Mouse (Mus musculus): Measurements from ENCODE around the gene Nans. TPM values are rescaled to one million over a fixed set of nuclear protein-coding genes. Genes with fewer than 3 reads are reported as not detected.

Nans gene
- total RNA-seq, 1 experiment, result 75.4 TPM

GRCm38 (mm10) chr4:46506801-46507610 is 18.0 kb downstream of the Nans start:
- no peak overlapping the region for H3K27ac ChIP-seq (ENCODE audit: insufficient read depth, low read depth, low read length, poor library complexity, severe bottlenecking)
- H3K4me3 ChIP-seq (ENCODE audit: insufficient read depth in 1 of 2, low read depth in 1 of 2, low read length in 2 of 2, poor library complexity in 1 of 2, severe bottlenecking in 1 of 2), result peak overlapping the region; percentile 67 to 71
- peak overlapping the region; percentile 18; the same call in 1 of the 2 replicates for H3K9ac ChIP-seq (ENCODE audit: insufficient read depth, low read depth, low read length, poor library complexity, severe bottlenecking)

GRCm38 (mm10) chr4:46507736-46508460 is 18.9 kb downstream of the Nans start:
- in situ Hi-C loops (cut with MboI; ENCODE audit: low sequenced_read_pairs in 2 of 2, unreplicated experiment in 2 of 2), result no loop called here
- H3K4me3 ChIP-seq (ENCODE audit: insufficient read depth in 1 of 2, low read depth in 1 of 2, low read length in 2 of 2, poor library complexity in 1 of 2, severe bottlenecking in 1 of 2), result peak overlapping the region; percentile 26 to 67; a peak in 2 of 4 replicates

More at GRCm38 (mm10) chr4:46506801-46507610, 18.0 kb downstream of the Nans start:
- Histone ChIP-seq H3K9me3 (ENCODE audit: control insufficient read depth, insufficient read depth, low read depth, low read length) (no peaks in the 10 kb centered on the region), H3K36me3 (ENCODE audit: control insufficient read depth, insufficient read depth, low read length, poor library complexity, severe bottlenecking) (peaks cover 9% of the 10 kb centered on the region), H3K4me1 (ENCODE audit: control insufficient read depth in 2 of 2, insufficient read depth in 2 of 2, low read length in 2 of 2, poor library complexity in 1 of 2) (peaks cover 0 to 4% of the 10 kb centered on the region in 2 experiments; a peak in 1 of 4 replicates)
- TF ChIP-seq ZC3H11A (IDR thresholded peaks at IDR 0.05; ENCODE audit: borderline replicate concordance, low read depth, low read length), result no peak
- TF ChIP-seq CHD2 (IDR thresholded peaks at IDR 0.05; ENCODE audit: low read depth, low read length), result no peak
- peak; percentile 69 for DNase-seq (ENCODE audit: low read depth, low spot score)
- in situ Hi-C loops (cut with MboI; ENCODE audit: low sequenced_read_pairs in 2 of 2, unreplicated experiment in 2 of 2), result no loop called here

GRCm38 (mm10) chr4:46520491-46520890 is 31.4 kb downstream of the Nans start:
- H3K9me3 ChIP-seq (ENCODE audit: control insufficient read depth, insufficient read depth, low read depth, low read length), result no peaks in the 10 kb centered on the region
- DNase-seq (ENCODE audit: low read depth, low spot score), result no peak
- H3K36me3 ChIP-seq (ENCODE audit: control insufficient read depth, insufficient read depth, low read length, poor library complexity, severe bottlenecking), result no peaks in the 10 kb centered on the region
- TF ChIP-seq MAFK (IDR thresholded peaks at IDR 0.05; ENCODE audit: insufficient read depth, low read depth, low read length), result no peak
- no peak for TF ChIP-seq CHD2 (IDR thresholded peaks at IDR 0.05; ENCODE audit: low read depth, low read length)
- no peak for TF ChIP-seq ZC3H11A (IDR thresholded peaks at IDR 0.05; ENCODE audit: borderline replicate concordance, low read depth, low read length)
- no peak overlapping the region for H3K27ac ChIP-seq (ENCODE audit: insufficient read depth, low read depth, low read length, poor library complexity, severe bottlenecking)
- H3K9ac ChIP-seq (ENCODE audit: insufficient read depth, low read depth, low read length, poor library complexity, severe bottlenecking), result no peak overlapping the region
- no peaks in the 10 kb centered on the region; a peak in 1 of 4 replicates for H3K4me1 ChIP-seq (ENCODE audit: control insufficient read depth in 2 of 2, insufficient read depth in 2 of 2, low read length in 2 of 2, poor library complexity in 1 of 2)
- H3K4me3 ChIP-seq (ENCODE audit: insufficient read depth in 1 of 2, low read depth in 1 of 2, low read length in 2 of 2, poor library complexity in 1 of 2, severe bottlenecking in 1 of 2), result no peak overlapping the region
- in situ Hi-C loops (cut with MboI; ENCODE audit: low sequenced_read_pairs in 2 of 2, unreplicated experiment in 2 of 2), result no loop called here

More at GRCm38 (mm10) chr4:46507736-46508460, 18.9 kb downstream of the Nans start:
- TF ChIP-seq ZNF384 (IDR thresholded peaks at IDR 0.05; ENCODE audit: low read depth, low read length), result no peak
- TF ChIP-seq CHD2 (IDR thresholded peaks at IDR 0.05; ENCODE audit: low read depth, low read length), result no peak
- TF ChIP-seq ZC3H11A (IDR thresholded peaks at IDR 0.05; ENCODE audit: borderline replicate concordance, low read depth, low read length), result peak; percentile 31; the same call in 1 of the 2 replicates
- no peak for TF ChIP-seq MAFK (IDR thresholded peaks at IDR 0.05; ENCODE audit: insufficient read depth, low read depth, low read length)
- TF ChIP-seq HCFC1 (IDR thresholded peaks at IDR 0.05; ENCODE audit: borderline replicate concordance, insufficient read depth, low read length), result no peak
- Histone ChIP-seq H3K9ac (ENCODE audit: insufficient read depth, low read depth, low read length, poor library complexity, severe bottlenecking) (no peak overlapping the region), H3K4me1 (ENCODE audit: control insufficient read depth in 2 of 2, insufficient read depth in 2 of 2, low read length in 2 of 2, poor library complexity in 1 of 2) (0 out of 4 replicates have a peak, but pooled peaks cover 0 to 3% of the 10 kb centered on the region in 2 experiments), H3K36me3 (ENCODE audit: control insufficient read depth, insufficient read depth, low read length, poor library complexity, severe bottlenecking) (peaks cover 4% of the 10 kb centered on the region), H3K27ac (ENCODE audit: insufficient read depth, low read depth, low read length, poor library complexity, severe bottlenecking) (no peak overlapping the region), H3K9me3 (ENCODE audit: control insufficient read depth, insufficient read depth, low read depth, low read length) (no peaks in the 10 kb centered on the region)
- DNase-seq (ENCODE audit: low read depth, low spot score), result peak; percentile 77

- Histone ChIP-seq H3K4me1 (ENCODE audit: control insufficient read depth in 2 of 2, insufficient read depth in 2 of 2, low read length in 2 of 2, poor library complexity in 1 of 2) (no peaks in the 10 kb centered on the region; a peak in 1 of 4 replicates), H3K9ac (ENCODE audit: insufficient read depth, low read depth, low read length, poor library complexity, severe bottlenecking) (no peak overlapping the region), H3K4me3 (ENCODE audit: insufficient read depth in 1 of 2, low read depth in 1 of 2, low read length in 2 of 2, poor library complexity in 1 of 2, severe bottlenecking in 1 of 2) (no peak overlapping the region), H3K36me3 (ENCODE audit: control insufficient read depth, insufficient read depth, low read length, poor library complexity, severe bottlenecking) (no peaks in the 10 kb centered on the region), H3K27ac (ENCODE audit: insufficient read depth, low read depth, low read length, poor library complexity, severe bottlenecking) (no peak overlapping the region), H3K9me3 (ENCODE audit: control insufficient read depth, insufficient read depth, low read depth, low read length) (no peaks in the 10 kb centered on the region)
- TF ChIP-seq ZC3H11A (IDR thresholded peaks at IDR 0.05; ENCODE audit: borderline replicate concordance, low read depth, low read length) (no peak), HCFC1 (IDR thresholded peaks at IDR 0.05; ENCODE audit: borderline replicate concordance, insufficient read depth, low read length) (no peak), MAFK (IDR thresholded peaks at IDR 0.05; ENCODE audit: insufficient read depth, low read depth, low read length) (no peak), CHD2 (IDR thresholded peaks at IDR 0.05; ENCODE audit: low read depth, low read length) (no peak), ZNF384 (IDR thresholded peaks at IDR 0.05; ENCODE audit: low read depth, low read length) (no peak)
- DNase-seq (ENCODE audit: low read depth, low spot score), result no peak
- in situ Hi-C loops (cut with MboI; ENCODE audit: low sequenced_read_pairs in 2 of 2, unreplicated experiment in 2 of 2), result no loop called here
Observed at GRCm38 (mm10) chr4:46521457-46521856, 32.4 kb downstream of the Nans start.

Data from ES-E14 (cell line).